Mouse (Mus musculus): ENCODE measurements at regions not wholly inside any gene's neighbourhood (a gene's known extent, or its start where the extent isn't known, plus 50 kb on each side); places are given as distances from the start of the nearest gene placed in this dataset.

GRCm38 (mm10) chr5:118838421-118838820, 277.9 kb downstream of the Med13l start:
- H3K9ac ChIP-seq (replicated peaks): no peak overlapping the region
- H3K4me2 ChIP-seq (ENCODE audit: low read depth, low read length): no peak overlapping the region
- no peak overlapping the region for H3K27ac ChIP-seq (ENCODE audit: low read depth)
- ATAC-seq (no peak), DNase-seq (no peak)
- no peaks in the 10 kb centered on the region for H3K27me3 ChIP-seq (ENCODE audit: insufficient read depth, low read length)
- no peak for TF ChIP-seq EP300 (IDR thresholded peaks at IDR 0.05; ENCODE audit: low read depth)
- TF ChIP-seq CTCF (IDR thresholded peaks at IDR 0.05; ENCODE audit: low read depth): no peak
- no peak overlapping the region for H3K4me3 ChIP-seq (ENCODE audit: low read depth, low read length)
- 39% methylated on average over 7 of the region's 7 CpGs for WGBS (ENCODE audit: insufficient replicate concordance)
- H3K4me1 ChIP-seq (ENCODE audit: insufficient read depth): no peaks in the 10 kb centered on the region
- no peaks in the 10 kb centered on the region for H3K36me3 ChIP-seq (replicated peaks; ENCODE audit: insufficient read depth, low read length)
- H3K9me3 ChIP-seq (ENCODE audit: low read length): no peaks in the 10 kb centered on the region

- TF ChIP-seq EP300 (IDR thresholded peaks at IDR 0.05; ENCODE audit: low read depth): no peak
- Histone ChIP-seq H3K9me3 (ENCODE audit: low read length) (no peaks in the 10 kb centered on the region), H3K4me2 (ENCODE audit: low read depth, low read length) (no peak overlapping the region), H3K27me3 (ENCODE audit: insufficient read depth, low read length) (no peaks in the 10 kb centered on the region), H3K4me3 (ENCODE audit: low read depth, low read length) (no peak overlapping the region), H3K9ac (replicated peaks) (no peak overlapping the region), H3K4me1 (ENCODE audit: insufficient read depth) (no peaks in the 10 kb centered on the region), H3K36me3 (replicated peaks; ENCODE audit: insufficient read depth, low read length) (no peaks in the 10 kb centered on the region), H3K27ac (ENCODE audit: low read depth) (no peak overlapping the region)
- WGBS (ENCODE audit: insufficient replicate concordance): 48% methylated on average over 5 of the region's 5 CpGs
- no peak for DNase-seq
- ATAC-seq: no peak
Measured at GRCm38 (mm10) chr5:118839916-118840315, 279.4 kb downstream of the Med13l start.

- Histone ChIP-seq H3K4me2 (ENCODE audit: low read depth, low read length) (no peak overlapping the region), H3K36me3 (replicated peaks; ENCODE audit: insufficient read depth, low read length) (no peaks in the 10 kb centered on the region), H3K4me3 (ENCODE audit: low read depth, low read length) (no peak overlapping the region), H3K4me1 (ENCODE audit: insufficient read depth) (no peaks in the 10 kb centered on the region), H3K27ac (ENCODE audit: low read depth) (no peak overlapping the region), H3K9me3 (ENCODE audit: low read length) (no peaks in the 10 kb centered on the region), H3K27me3 (ENCODE audit: insufficient read depth, low read length) (no peaks in the 10 kb centered on the region), H3K9ac (replicated peaks) (no peak overlapping the region)
- DNase-seq (no peak), ATAC-seq (no peak)
- 58% methylated on average over 21 of the region's 21 CpGs for WGBS (ENCODE audit: insufficient replicate concordance)
- no peak for TF ChIP-seq CTCF (IDR thresholded peaks at IDR 0.05; ENCODE audit: low read depth)
- TF ChIP-seq EP300 (IDR thresholded peaks at IDR 0.05; ENCODE audit: low read depth): no peak
Measured at GRCm38 (mm10) chr5:118841210-118842016, 280.9 kb downstream of the Med13l start.

- H3K4me1 ChIP-seq (ENCODE audit: insufficient read depth): no peaks in the 10 kb centered on the region
- H3K36me3 ChIP-seq (replicated peaks; ENCODE audit: insufficient read depth, low read length): no peaks in the 10 kb centered on the region
- no peak overlapping the region for H3K4me3 ChIP-seq (ENCODE audit: low read depth, low read length)
- TF ChIP-seq CTCF (IDR thresholded peaks at IDR 0.05; ENCODE audit: low read depth) (no peak), EP300 (IDR thresholded peaks at IDR 0.05; ENCODE audit: low read depth) (no peak)
- no peak overlapping the region for H3K9ac ChIP-seq (replicated peaks)
- no peak for DNase-seq
- WGBS (ENCODE audit: insufficient replicate concordance): 51% methylated on average over 10 of the region's 10 CpGs
- ATAC-seq: no peak
- no peak overlapping the region for H3K4me2 ChIP-seq (ENCODE audit: low read depth, low read length)
- no peaks in the 10 kb centered on the region for H3K9me3 ChIP-seq (ENCODE audit: low read length)
- H3K27ac ChIP-seq (ENCODE audit: low read depth): no peak overlapping the region
- H3K27me3 ChIP-seq (ENCODE audit: insufficient read depth, low read length): no peaks in the 10 kb centered on the region
Measured at GRCm38 (mm10) chr5:118842017-118842396, 281.5 kb downstream of the Med13l start.

- TF ChIP-seq CTCF (IDR thresholded peaks at IDR 0.05; ENCODE audit: low read depth) (no peak), EP300 (IDR thresholded peaks at IDR 0.05; ENCODE audit: low read depth) (no peak)
- H3K9me3 ChIP-seq (ENCODE audit: low read length): no peaks in the 10 kb centered on the region; the same call in 1 of the 2 replicates
- H3K27ac ChIP-seq (ENCODE audit: low read depth): no peak overlapping the region
- H3K4me1 ChIP-seq (ENCODE audit: insufficient read depth): no peaks in the 10 kb centered on the region
- H3K4me3 ChIP-seq (ENCODE audit: low read depth, low read length): no peak overlapping the region
- H3K4me2 ChIP-seq (ENCODE audit: low read depth, low read length): no peak overlapping the region
- no peak overlapping the region for H3K9ac ChIP-seq (replicated peaks)
- H3K27me3 ChIP-seq (ENCODE audit: insufficient read depth, low read length): no peaks in the 10 kb centered on the region
- DNase-seq (no peak), ATAC-seq (no peak)
- H3K36me3 ChIP-seq (replicated peaks; ENCODE audit: insufficient read depth, low read length): no peaks in the 10 kb centered on the region
- 61% methylated on average over 12 of the region's 12 CpGs for WGBS (ENCODE audit: insufficient replicate concordance)
Measured at GRCm38 (mm10) chr5:118857001-118857400, 296.5 kb downstream of the Med13l start.

- Histone ChIP-seq H3K4me3 (ENCODE audit: low read depth, low read length) (no peak overlapping the region), H3K36me3 (replicated peaks; ENCODE audit: insufficient read depth, low read length) (no peaks in the 10 kb centered on the region), H3K27me3 (ENCODE audit: insufficient read depth, low read length) (no peaks in the 10 kb centered on the region), H3K9ac (replicated peaks) (no peak overlapping the region), H3K4me2 (ENCODE audit: low read depth, low read length) (no peak overlapping the region), H3K27ac (ENCODE audit: low read depth) (no peak overlapping the region), H3K9me3 (ENCODE audit: low read length) (no peaks in the 10 kb centered on the region), H3K4me1 (ENCODE audit: insufficient read depth) (no peaks in the 10 kb centered on the region)
- no peak for DNase-seq
- 65% methylated on average over 13 of the region's 13 CpGs for WGBS (ENCODE audit: insufficient replicate concordance)
- TF ChIP-seq EP300 (IDR thresholded peaks at IDR 0.05; ENCODE audit: low read depth): no peak
- TF ChIP-seq CTCF (IDR thresholded peaks at IDR 0.05; ENCODE audit: low read depth): no peak
- no peak for ATAC-seq
Measured at GRCm38 (mm10) chr5:118861143-118861847, 300.8 kb downstream of the Med13l start.
